Comparison of ENCODE assay signal across 27 mouse cellular contexts in the genomic region with DNA sequence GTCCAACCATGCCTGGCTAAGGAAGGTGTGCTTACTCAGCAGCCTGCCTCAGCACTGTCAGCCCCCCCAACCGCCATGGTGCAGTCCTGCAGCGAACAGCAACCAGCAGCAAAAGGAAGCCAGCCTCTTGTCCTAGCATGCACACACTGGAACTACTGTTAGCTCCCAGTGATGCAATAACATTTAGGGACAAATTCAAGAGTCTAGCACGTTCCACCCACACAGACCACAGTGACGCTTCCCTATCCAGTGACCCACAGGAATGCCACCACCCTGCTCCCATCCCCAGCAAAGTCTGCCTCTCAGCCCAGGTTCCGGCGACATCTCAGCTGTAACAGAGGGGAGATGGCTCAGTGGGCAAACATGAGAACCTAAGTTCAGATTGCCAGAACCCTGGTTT. TPM values are rescaled to one million over a fixed set of nuclear protein-coding genes. Genes with fewer than 3 reads are reported as not detected.
DNase-seq lines count a peak whose midpoint lies in the region; ATAC-seq and TF ChIP-seq lines count a peak whose summit lies in the region.
"Had no signal": no experiment of that assay in that cellular context is flagged by ENCODE, and none has a peak within 500 bp of the region (broad histone marks: within the 10 kb centered on the region; RNA-seq: fewer than 3 reads in every experiment).

No protein-coding gene starts in this region.

- no peaks in the 10 kb centered on the region for H3K4me1 ChIP-seq in liver, embryonic 16.5 days (ENCODE audit: control insufficient read depth, low read depth, low read length)
- 0 out of 2 replicates have a peak, but pooled peaks cover 3% of the 10 kb centered on the region for H3K4me1 ChIP-seq in midbrain, embryonic 11.5 days (ENCODE audit: control insufficient read depth, insufficient read depth, low read length)
- no peaks in the 10 kb centered on the region for H3K4me1 ChIP-seq in midbrain, postnatal 0 days (ENCODE audit: insufficient read depth, low read length)
- H3K4me1 ChIP-seq: embryonic facial prominence, embryonic 10.5 days; embryonic facial prominence, embryonic 13.5 days; forebrain, embryonic 12.5 days; forebrain, embryonic 15.5 days had no signal

- ATAC-seq in liver, embryonic 16.5 days (ENCODE audit: low read depth) = peak; percentile 78
- ATAC-seq in midbrain, embryonic 11.5 days (ENCODE audit: low FRiP score) = no peak
- ATAC-seq in midbrain, postnatal 0 days (ENCODE audit: low FRiP score) = no peak
- ATAC-seq in granulocyte monocyte progenitor cell, adult 5-6 weeks (replicated peaks; ENCODE audit: poor library complexity, severe bottlenecking) = peak; percentile 24
- ATAC-seq: forebrain, embryonic 15.5 days had no signal

- DNase-seq in liver = no peak
- peak; percentile 69 for DNase-seq in midbrain, embryonic 11.5 days (ENCODE audit: low spot score, missing footprints)
- DNase-seq in midbrain, postnatal 0 days (ENCODE audit: low spot score) = no peak
- no peak for DNase-seq in left cerebral cortex, adult 9 months (ENCODE audit: low spot score in 2 of 2)
- DNase-seq: adrenal gland, adult 2 months; adrenal gland, postnatal 14 days; B cell, adult 2 months; cerebellum, adult 11 months; cerebellum, adult 8-10 months; cerebellum, postnatal 10 days; cerebellum, postnatal 36 days; embryo, embryonic 11 days; gastrocnemius, postnatal 10 days; gastrocnemius, postnatal 36 days; heart, adult 11 months had no signal

- WGBS in liver, embryonic 16.5 days (ENCODE audit: insufficient replicate concordance) = 44% methylated on average over 6 of the region's 6 CpGs
- 78% methylated on average over 6 of the region's 6 CpGs for WGBS in midbrain, embryonic 11.5 days
- WGBS in midbrain, postnatal 0 days = 77% methylated on average over 6 of the region's 6 CpGs

- H3K4me3 ChIP-seq in liver, embryonic 16.5 days (ENCODE audit: low read depth, low read length) = no peak overlapping the region
- no peak overlapping the region for H3K4me3 ChIP-seq in midbrain, embryonic 11.5 days (ENCODE audit: low read depth, low read length)
- H3K4me3 ChIP-seq in midbrain, postnatal 0 days (ENCODE audit: low read depth, low read length) = no peak overlapping the region
- H3K4me3 ChIP-seq: embryonic facial prominence, embryonic 10.5 days; embryonic facial prominence, embryonic 13.5 days; erythroblast, embryonic 14.5 days; forebrain, embryonic 12.5 days; forebrain, embryonic 15.5 days; hindbrain, embryonic 12.5 days; hindbrain, embryonic 15.5 days had no signal

- no peaks in the 10 kb centered on the region for H3K9me3 ChIP-seq in liver, embryonic 16.5 days (replicated peaks; ENCODE audit: control insufficient read depth, low read length)
- H3K9me3 ChIP-seq in midbrain, embryonic 11.5 days (ENCODE audit: control insufficient read depth, low read length) = no peaks in the 10 kb centered on the region
- no peaks in the 10 kb centered on the region for H3K9me3 ChIP-seq in midbrain, postnatal 0 days (ENCODE audit: low read length)
- H3K9me3 ChIP-seq: embryonic facial prominence, embryonic 10.5 days; embryonic facial prominence, embryonic 13.5 days; forebrain, embryonic 12.5 days; forebrain, embryonic 15.5 days; hindbrain, embryonic 12.5 days; hindbrain, embryonic 15.5 days had no signal

- H3K27me3 ChIP-seq in liver, embryonic 16.5 days (ENCODE audit: control insufficient read depth, insufficient read depth, low read depth, low read length) = no peaks in the 10 kb centered on the region
- no peaks in the 10 kb centered on the region for H3K27me3 ChIP-seq in midbrain, embryonic 11.5 days (ENCODE audit: control insufficient read depth, insufficient read depth, low read length)
- no peaks in the 10 kb centered on the region for H3K27me3 ChIP-seq in midbrain, postnatal 0 days (ENCODE audit: insufficient read depth, low read length)
- H3K27me3 ChIP-seq: forebrain, embryonic 15.5 days; hindbrain, embryonic 12.5 days; hindbrain, embryonic 15.5 days had no signal

- no peak overlapping the region for H3K27ac ChIP-seq in liver, embryonic 16.5 days (ENCODE audit: low read length)
- H3K27ac ChIP-seq in midbrain, embryonic 11.5 days (ENCODE audit: low read depth, low read length) = no peak overlapping the region
- H3K27ac ChIP-seq in midbrain, postnatal 0 days (ENCODE audit: low read depth, low read length) = no peak overlapping the region
- H3K27ac ChIP-seq: embryonic facial prominence, embryonic 10.5 days; embryonic facial prominence, embryonic 13.5 days; forebrain, embryonic 12.5 days; forebrain, embryonic 15.5 days; hindbrain, embryonic 12.5 days; hindbrain, embryonic 15.5 days had no signal

- no peak overlapping the region for H3K4me2 ChIP-seq in liver, embryonic 16.5 days (ENCODE audit: low read depth, low read length)
- no peak overlapping the region for H3K4me2 ChIP-seq in midbrain, embryonic 11.5 days
- H3K4me2 ChIP-seq in midbrain, postnatal 0 days (ENCODE audit: low read depth, low read length, poor library complexity, severe bottlenecking) = no peak overlapping the region
- H3K4me2 ChIP-seq: embryonic facial prominence, embryonic 13.5 days; forebrain, embryonic 12.5 days; forebrain, embryonic 15.5 days; heart, embryonic 11.5 days; hindbrain, embryonic 12.5 days; hindbrain, embryonic 15.5 days had no signal

- H3K9ac ChIP-seq in liver, embryonic 16.5 days (ENCODE audit: low read depth, low read length) = no peak overlapping the region
- H3K9ac ChIP-seq in midbrain, embryonic 11.5 days (ENCODE audit: low read length) = no peak overlapping the region
- H3K9ac ChIP-seq in midbrain, postnatal 0 days (replicated peaks; ENCODE audit: low read length, poor library complexity, severe bottlenecking) = no peak overlapping the region
- H3K9ac ChIP-seq: embryonic facial prominence, embryonic 13.5 days; forebrain, embryonic 12.5 days; forebrain, embryonic 15.5 days; hindbrain, embryonic 12.5 days; hindbrain, embryonic 15.5 days had no signal

- H3K36me3 ChIP-seq in liver, embryonic 16.5 days (ENCODE audit: control insufficient read depth, insufficient read depth) = no peaks in the 10 kb centered on the region
- no peaks in the 10 kb centered on the region for H3K36me3 ChIP-seq in midbrain, embryonic 11.5 days (ENCODE audit: control insufficient read depth, insufficient read depth, low read length)
- no peaks in the 10 kb centered on the region for H3K36me3 ChIP-seq in midbrain, postnatal 0 days (ENCODE audit: insufficient read depth, low read length)
- H3K36me3 ChIP-seq: forebrain, embryonic 15.5 days; hindbrain, embryonic 12.5 days; hindbrain, embryonic 15.5 days had no signal

- no peak for TF ChIP-seq CTCF in midbrain, postnatal 0 days (IDR thresholded peaks at IDR 0.05)

RNA-seq across cellular contexts. Expression of a gene that starts 29.0 kb away (rescaled TPM):
- 1.2 and 2.6 TPM in 2 replicates for polyA plus RNA-seq in liver, embryonic 16.5 days (2015; fragmentation: Nextera tagmentation; extraction: Ambion mirVana)
- polyA plus RNA-seq in midbrain, embryonic 11.5 days (2014; fragmentation: Nextera tagmentation; extraction: Ambion mirVana) = 19.8 and 24.1 TPM in 2 replicates
- 169 and 264 TPM in 2 replicates for total RNA-seq in midbrain, postnatal 0 days (2014; rRNA removed)
- 514 and 635 TPM in 2 replicates for polyA plus RNA-seq in midbrain, postnatal 0 days (2015; fragmentation: Nextera tagmentation; extraction: Ambion mirVana)
- total RNA-seq in granulocyte monocyte progenitor cell, adult 5-6 weeks (2014; fragmentation: Nextera tagmentation) = 0.04 TPM in 1 of 2 replicates, not detected in the other
- total RNA-seq in granulocyte monocyte progenitor cell, adult 5-6 weeks (2017) = 0.21 TPM in 1 of 2 replicates, not detected in the other
- total RNA-seq: hematopoietic stem cell, adult 5-6 weeks; MEL had no signal
- polyA plus RNA-seq: erythroblast, embryonic 14.5 days had no signal

RNA-seq across cellular contexts. Expression of a gene that starts 40.2 kb away (rescaled TPM):
- 61.5 and 69.9 TPM in 2 replicates for polyA plus RNA-seq in liver, embryonic 16.5 days (2015; fragmentation: Nextera tagmentation; extraction: Ambion mirVana)
- polyA plus RNA-seq in midbrain, embryonic 11.5 days (2014; fragmentation: Nextera tagmentation; extraction: Ambion mirVana) = 2.3 and 2.8 TPM in 2 replicates
- 8.8 and 17.8 TPM in 2 replicates for total RNA-seq in midbrain, postnatal 0 days (2014; rRNA removed)
- polyA plus RNA-seq in midbrain, postnatal 0 days (2015; fragmentation: Nextera tagmentation; extraction: Ambion mirVana) = 4.2 and 5.6 TPM in 2 replicates
- total RNA-seq in granulocyte monocyte progenitor cell, adult 5-6 weeks (2014; fragmentation: Nextera tagmentation) = 84.4 and 140 TPM in 2 replicates
- 200 and 215 TPM in 2 replicates for total RNA-seq in granulocyte monocyte progenitor cell, adult 5-6 weeks (2017)
- total RNA-seq: MEL had no signal

Comparison
In these comparisons a context has a peak if more than half of its experiments do, and no peak if none do; other contexts are left out.
1. RNA of a gene that starts 29.0 kb away (polyA plus RNA-seq): 514 to 635 TPM in midbrain, postnatal 0 days; 19.8 to 24.1 TPM in midbrain, embryonic 11.5 days and 1.2 to 2.6 TPM in liver, embryonic 16.5 days; every median in the first group is over 10 times any median in the second.
2. ATAC-seq: peak in liver, embryonic 16.5 days (single experiment) and granulocyte monocyte progenitor cell, adult 5-6 weeks (single experiment); none in midbrain, embryonic 11.5 days (single experiment) and midbrain, postnatal 0 days (single experiment).